Mouse (Mus musculus): ENCODE data around the gene Pgs1. TPM values are rescaled to one million over a fixed set of nuclear protein-coding genes. Genes with fewer than 3 reads are reported as not detected.

Pgs1 gene
- total RNA-seq, 2 experiments from 2014 or later: 17.2 to 18.0 TPM

DNA sequence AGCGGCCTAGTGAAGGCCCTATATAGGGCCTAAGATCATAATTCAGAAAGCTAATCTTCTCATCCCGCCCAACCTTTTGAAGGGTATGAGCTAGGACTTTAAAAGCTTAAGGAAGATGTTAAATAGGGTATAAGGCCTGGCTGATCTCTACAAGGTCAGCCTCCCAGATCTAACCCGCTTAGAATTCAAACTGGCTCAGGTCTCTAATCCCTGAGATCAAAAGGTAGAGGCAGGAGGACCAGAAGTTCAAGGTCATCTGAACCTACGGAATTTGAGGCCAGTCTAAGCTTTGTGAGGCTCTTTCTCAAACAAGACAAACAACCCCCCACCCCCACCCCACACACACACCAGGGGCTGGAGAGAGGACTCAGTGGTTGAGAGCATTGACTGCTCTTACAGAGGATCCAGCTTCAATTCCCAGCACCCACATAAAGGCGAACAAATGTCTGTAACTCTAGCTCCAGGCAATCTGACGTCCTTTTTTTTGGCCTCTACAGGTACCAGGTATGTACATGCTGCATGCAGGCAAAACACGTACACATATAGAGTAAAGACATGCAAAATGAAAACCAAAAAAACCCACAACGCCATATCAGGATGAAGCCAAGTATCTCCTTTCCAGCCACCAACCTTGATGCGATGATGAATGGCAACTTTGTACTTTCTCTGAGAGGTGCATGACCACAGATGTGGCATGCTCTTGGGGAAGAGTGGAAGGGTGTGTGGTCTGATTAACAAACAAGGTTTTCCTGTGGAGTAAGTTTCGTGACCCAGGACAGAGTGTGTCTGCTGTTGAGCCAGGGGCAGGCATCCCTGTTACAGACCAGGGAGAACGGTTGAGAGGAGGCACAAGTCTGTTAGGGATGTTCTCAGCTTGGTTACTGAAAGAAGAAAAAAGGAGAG, 13.2 kb upstream of the Pgs1 start:
- intact Hi-C loops (cut with DNase I): no loop called here
- DNase-seq: no peak
- Histone ChIP-seq H3K27ac (no peak overlapping the region), H3K4me3 (no peak overlapping the region)
- TF ChIP-seq CTCF (IDR thresholded peaks at IDR 0.05): no peak

DNA sequence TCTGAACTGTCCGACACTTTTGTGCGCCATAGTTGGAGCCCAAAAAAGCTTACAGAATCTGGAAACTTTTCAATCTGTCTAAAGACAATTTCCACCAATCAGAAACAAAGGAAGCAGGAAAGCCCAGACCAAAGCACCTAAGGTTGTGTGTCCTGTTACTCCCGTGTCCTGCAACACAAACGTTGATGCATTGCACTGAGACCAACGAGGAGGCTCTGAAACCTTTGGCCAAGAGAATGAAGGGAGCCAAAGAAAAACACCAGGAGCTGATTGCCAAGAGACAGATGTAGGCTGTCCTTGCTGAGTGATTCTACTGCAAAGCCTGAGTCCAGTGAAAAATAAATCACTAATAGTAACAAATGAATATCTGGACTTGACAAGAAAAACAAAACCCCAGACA, 12.5 kb upstream of the Pgs1 start:
- Histone ChIP-seq H3K27ac (no peak overlapping the region), H3K4me3 (no peak overlapping the region)
- intact Hi-C loops (cut with DNase I): no loop called here
- no peak for DNase-seq
- no peak for TF ChIP-seq CTCF (IDR thresholded peaks at IDR 0.05)

DNA sequence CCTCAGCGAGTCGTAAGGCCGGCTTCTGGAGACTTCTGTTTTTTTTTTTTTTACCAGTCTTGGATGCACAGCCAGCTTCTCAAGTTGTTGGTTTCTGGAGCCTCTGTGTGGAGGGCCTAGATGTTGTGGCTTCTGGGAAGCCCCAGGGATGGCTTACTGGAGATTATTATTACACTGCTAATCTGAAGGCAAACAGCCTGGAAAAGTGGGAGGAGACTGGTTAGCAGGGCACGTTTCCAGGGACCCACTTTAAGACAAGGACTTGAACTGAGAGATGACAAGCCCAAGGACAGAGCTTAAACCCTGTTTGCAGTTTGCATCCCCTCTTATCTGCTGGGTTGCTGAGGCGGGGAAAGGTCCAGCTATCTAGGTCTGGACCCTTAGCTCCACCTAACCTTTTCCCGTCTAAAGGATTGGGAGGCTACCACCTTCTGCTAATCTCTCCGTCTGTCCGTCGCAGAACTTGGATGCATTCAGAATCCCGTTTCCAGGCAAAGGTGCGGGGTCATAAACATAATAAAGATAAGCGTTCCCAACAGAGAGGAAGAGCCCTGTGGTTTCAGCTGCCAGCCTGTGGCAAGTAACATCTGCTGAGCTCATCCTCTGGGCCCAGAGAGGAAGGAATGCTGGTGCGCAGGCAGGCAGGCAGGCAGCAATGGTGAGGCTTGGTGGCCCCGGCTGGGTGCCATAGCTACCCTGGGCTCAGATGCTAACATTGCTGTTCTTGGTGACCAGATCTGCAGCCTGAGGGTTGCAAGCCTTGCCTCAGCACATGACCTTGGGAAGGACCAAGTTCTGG, 11.6 kb upstream of the Pgs1 start:
- Histone ChIP-seq H3K4me3 (no peak overlapping the region), H3K27ac (no peak overlapping the region)
- intact Hi-C loops (cut with DNase I): no loop called here
- TF ChIP-seq CTCF (IDR thresholded peaks at IDR 0.05): no peak
- DNase-seq: peak; percentile 22

DNA sequence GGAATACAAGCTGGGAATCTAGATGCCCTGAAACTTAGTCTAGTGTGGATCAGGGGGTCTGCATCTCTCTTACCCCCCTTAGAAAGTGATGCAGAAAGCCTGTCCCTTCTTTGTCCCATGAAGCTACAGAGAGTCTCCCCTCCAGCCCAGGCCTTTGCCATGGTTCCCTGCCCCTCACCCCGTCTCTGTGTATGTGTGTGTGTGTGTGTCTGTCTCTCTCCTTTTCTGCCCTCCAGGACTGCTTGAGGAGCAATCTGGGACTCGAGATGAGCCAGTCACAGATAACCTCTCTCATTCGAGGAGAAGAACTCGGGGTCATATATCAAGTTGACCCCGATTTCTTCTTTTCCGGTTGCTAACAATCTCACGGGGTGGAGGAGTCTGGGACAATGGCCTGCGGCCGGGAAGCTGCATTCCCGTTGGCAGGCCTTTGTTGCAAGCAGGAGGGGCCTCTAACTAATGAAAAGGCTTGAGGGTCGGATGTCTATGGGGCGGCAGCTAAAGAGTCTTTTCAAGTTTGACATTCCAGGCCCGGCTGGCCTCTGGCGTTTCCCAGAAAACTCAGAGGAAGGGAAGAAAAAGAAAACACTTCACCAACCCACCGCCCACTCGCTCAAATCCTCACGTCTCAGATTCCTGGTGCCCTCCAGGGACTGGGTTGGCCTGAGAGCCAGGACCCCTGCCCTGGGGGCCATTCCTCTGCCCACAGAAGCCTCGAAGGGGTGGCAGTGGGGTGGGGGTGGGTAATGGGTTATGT, 10.7 kb upstream of the Pgs1 start:
- peak overlapping the region; percentile 31; the same call in 1 of the 2 replicates for H3K27ac ChIP-seq
- no peak for TF ChIP-seq CTCF (IDR thresholded peaks at IDR 0.05)
- intact Hi-C loops (cut with DNase I): no loop called here
- no peak for DNase-seq
- no peak overlapping the region for H3K4me3 ChIP-seq

DNA sequence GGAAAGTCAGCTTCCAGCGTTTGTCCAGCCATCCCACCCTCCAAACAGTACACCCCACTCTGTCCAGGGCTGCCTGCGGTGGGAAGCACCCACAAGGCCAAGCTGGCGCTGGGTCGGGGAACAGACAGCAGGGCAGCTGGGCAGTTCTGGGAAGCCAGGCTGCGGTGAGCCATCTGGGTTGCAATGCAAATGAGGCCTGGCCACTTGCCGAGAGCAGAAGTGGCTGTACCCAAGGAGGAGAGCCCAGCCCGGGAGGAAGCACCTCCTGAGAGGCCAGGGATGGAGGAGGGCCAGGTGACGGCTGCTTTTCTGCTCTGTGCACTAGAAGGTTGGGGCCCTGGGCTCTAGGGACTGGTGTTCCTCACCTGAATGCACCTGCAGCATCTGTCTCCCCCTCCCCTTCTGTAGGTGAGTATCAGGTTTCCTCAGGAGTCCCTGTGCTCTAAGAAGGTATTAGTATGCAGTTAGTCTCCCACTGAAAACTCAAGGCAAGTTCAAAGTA, 10.0 kb upstream of the Pgs1 start:
- TF ChIP-seq CTCF (IDR thresholded peaks at IDR 0.05): no peak
- intact Hi-C loops (cut with DNase I): no loop called here
- Histone ChIP-seq H3K27ac (peak overlapping the region; percentile 31; the same call in 1 of the 2 replicates), H3K4me3 (no peak overlapping the region)
- DNase-seq: peak; percentile 85

DNA sequence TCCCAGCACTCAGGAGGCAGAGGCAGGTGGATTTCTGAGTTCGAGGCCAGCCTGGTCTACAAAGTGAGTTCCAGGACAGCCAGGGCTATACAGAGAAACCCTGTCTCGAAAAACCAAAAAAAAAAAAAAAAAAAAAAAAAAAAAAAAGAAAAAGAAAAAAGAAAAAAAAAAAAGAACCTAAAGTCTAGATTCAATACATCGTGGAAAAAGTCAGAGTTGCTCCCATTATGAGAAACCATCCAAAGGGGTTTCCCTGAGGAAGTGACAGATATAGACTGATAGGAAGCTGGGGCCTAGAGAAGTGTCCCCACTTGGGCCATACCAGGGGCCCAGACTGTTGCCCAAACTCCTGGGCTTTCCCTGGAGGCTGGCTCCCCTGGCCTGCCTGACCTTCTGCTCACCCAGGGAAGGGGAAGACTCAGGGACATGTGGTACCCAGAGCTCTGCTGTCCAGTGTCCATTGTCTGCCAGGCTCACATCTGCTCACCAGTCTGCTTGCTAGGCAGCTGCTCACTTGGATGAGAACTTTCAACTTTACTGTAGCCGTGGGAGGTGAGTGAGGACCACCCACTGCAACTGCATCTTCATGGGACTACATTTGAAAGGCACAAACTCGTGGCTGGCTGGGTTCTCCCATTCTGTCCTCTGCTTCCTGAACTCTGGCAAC, 8.3 kb upstream of the Pgs1 start:
- DNase-seq: no peak
- no peak overlapping the region for H3K4me3 ChIP-seq
- no peak overlapping the region for H3K27ac ChIP-seq
- intact Hi-C loops (cut with DNase I): no loop called here
- TF ChIP-seq CTCF (IDR thresholded peaks at IDR 0.05): no peak

DNA sequence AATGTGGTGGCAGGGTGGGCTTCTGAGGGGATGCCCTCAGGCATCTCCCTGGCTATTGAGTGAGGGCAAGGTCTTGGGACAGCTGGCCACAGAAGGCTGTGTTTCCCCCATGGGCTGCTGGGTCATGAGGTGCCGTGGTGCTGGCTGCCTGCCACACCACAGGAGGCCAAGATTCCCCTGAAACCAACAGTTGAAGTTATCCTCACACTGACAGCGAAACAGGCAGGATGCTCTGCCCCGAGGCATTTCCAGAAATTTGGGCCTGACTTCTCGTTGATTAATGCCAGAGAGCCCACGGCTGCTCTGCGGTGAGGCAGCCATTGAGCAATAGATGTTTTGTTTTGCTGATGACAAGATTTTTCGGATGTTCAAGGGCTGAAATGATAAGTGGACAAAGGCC, 6.7 kb upstream of the Pgs1 start:
- intact Hi-C loops (cut with DNase I): no loop called here
- TF ChIP-seq CTCF (IDR thresholded peaks at IDR 0.05): no peak
- Histone ChIP-seq H3K4me3 (no peak overlapping the region), H3K27ac (no peak overlapping the region)
- no peak for DNase-seq

DNA sequence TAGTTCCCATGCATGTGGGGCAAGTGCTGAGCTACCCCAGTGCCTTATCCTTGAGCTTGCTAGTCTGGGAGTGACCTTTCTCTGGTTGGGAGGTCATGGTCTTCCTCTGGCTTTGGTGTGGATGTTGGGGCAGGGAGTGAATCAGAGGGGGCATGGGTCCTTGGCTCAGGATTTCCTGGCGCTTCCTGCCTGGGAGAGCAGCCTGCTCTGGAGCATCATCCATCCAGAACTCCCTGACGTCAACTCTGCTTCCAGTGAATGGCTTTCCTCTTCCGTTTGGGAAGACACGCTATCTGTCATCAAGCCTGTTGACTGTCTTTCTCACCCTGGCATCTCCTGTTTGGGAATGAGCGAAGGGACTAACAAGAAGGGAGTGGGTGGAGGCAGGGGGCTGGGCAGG, 3.7 kb upstream of the Pgs1 start:
- no peak for TF ChIP-seq CTCF (IDR thresholded peaks at IDR 0.05)
- no peak overlapping the region for H3K4me3 ChIP-seq
- no peak overlapping the region for H3K27ac ChIP-seq
- intact Hi-C loops (cut with DNase I): no loop called here
- no peak for DNase-seq

DNA sequence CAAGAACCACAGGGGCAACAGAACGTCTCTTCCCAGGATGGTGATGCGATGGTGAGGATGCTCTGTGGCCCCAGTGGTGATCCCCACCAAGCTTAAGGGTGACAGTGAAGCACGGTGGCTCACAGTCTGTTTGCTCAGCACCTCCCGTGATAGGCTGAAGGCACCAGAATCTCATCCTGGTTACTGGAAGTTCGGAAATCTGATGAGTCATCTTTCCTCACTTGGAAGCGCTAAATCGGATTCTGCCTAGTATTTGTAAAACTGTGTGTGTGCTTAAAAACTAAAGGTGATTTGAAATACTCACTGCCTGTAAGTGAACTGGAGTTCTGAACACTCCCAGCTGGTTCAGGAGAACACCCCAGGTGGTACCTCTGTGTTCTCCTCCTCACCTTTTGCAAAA, 2.3 kb upstream of the Pgs1 start:
- no peak for DNase-seq
- intact Hi-C loops (cut with DNase I): no loop called here
- H3K4me3 ChIP-seq: no peak overlapping the region
- TF ChIP-seq CTCF (IDR thresholded peaks at IDR 0.05): no peak
- no peak overlapping the region for H3K27ac ChIP-seq

DNA sequence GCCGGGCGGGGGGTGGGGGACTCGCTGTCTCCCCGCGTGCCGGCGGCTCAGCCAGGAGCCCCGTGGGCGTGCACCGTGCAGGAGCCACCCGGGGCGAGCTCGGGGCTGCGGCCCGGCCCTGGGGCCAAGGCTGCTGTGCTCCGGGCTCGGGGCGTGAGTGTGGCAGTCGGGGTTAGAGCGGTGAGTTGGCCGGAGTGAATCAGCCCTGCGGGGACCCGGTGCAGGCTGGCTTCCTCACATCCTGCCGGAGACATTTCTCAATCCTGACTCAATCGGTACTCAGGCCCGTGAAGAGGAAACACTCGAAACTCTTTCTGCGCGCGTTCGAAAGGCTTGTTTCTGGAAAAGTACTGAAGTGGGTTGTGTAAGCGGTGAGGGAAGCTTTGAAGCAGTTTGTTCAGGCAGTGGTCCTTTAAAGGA, 950 bp downstream of the Pgs1 start:
- DNase-seq: no peak
- no peak for TF ChIP-seq CTCF (IDR thresholded peaks at IDR 0.05)
- Histone ChIP-seq H3K4me3 (peak overlapping the region; percentile 85), H3K27ac (peak overlapping the region; percentile 95)
- intact Hi-C loops (cut with DNase I): no loop called here

DNA sequence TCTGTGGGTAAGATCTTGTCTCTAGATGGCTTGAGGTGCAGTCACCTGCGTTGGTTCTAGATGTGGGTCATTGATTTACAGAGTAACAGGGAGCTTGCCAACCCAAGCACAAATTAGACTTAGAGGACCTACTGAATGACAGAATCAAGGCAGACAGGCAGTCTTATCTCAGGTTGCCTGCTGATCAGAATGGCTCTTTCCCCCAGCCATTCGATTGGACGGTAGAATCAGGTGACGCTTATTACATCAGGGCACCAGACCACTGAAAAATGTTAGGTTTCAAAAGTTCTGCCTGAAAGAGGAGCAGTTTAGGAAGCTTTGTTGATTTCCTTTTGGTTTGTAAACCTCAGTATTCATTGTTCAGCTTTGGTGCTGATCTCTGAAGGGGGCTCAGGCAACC, 1.9 kb downstream of the Pgs1 start:
- peak overlapping the region; percentile 85 for H3K4me3 ChIP-seq
- TF ChIP-seq CTCF (IDR thresholded peaks at IDR 0.05): no peak
- intact Hi-C loops (cut with DNase I): no loop called here
- peak overlapping the region; percentile 95; the same call in 1 of the 2 replicates for H3K27ac ChIP-seq
- no peak for DNase-seq

DNA sequence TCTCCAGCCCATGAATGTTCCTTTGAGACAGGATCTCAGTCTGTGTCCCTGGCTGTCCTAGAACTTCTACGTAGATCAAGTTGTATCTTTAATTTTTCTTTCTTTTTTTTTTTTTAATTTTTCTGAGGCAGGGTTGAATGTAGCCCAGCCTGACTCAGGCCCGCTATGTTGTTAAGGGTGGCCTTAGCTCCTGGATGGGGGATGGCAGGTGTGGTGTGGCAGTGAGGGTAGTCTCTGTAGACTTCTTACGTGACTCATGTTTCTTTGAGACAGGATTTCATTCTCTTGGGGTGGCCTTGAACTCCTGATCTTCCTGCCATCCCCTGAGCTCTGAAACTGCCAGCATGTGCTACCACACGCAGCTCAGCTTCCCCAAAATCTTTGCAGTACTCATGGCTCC, 3.1 kb downstream of the Pgs1 start:
- intact Hi-C loops (cut with DNase I): no loop called here
- no peak for TF ChIP-seq CTCF (IDR thresholded peaks at IDR 0.05)
- H3K27ac ChIP-seq: peak overlapping the region; percentile 12; the same call in 1 of the 2 replicates

More for the DNA sequence above, 3.1 kb downstream of the Pgs1 start:
- no peak for DNase-seq
- H3K4me3 ChIP-seq: no peak overlapping the region
